Mouse (Mus musculus) lung, adult 2 months (tissue): ENCODE data around the gene Acot1. TPM values are rescaled to one million over a fixed set of nuclear protein-coding genes. Genes with fewer than 3 reads are reported as not detected.

Experiments used
- DNase-seq: peaks from one replicate; pipeline ENCODE4 v3.0.0; 2022
- H3K4me1 ChIP-seq: fragments of 200-500 bp; 2 replicates; pipeline ENCODE4 v1.6.1; 2011; ENCODE audit warnings: low read length; ENCODE audit not compliant: control insufficient read depth, insufficient read depth
- H3K4me3 ChIP-seq: fragments of 200-500 bp; replicated peaks from 2 replicates; pipeline ENCODE3; 2011; ENCODE audit warnings: low read depth, mild to moderate bottlenecking, control low read depth, low read length; ENCODE audit errors: extremely low read depth
- CTCF ChIP-seq: fragments of 200-500 bp; IDR thresholded peaks from 2 replicates; pipeline ENCODE4 v1.5.1; 2011; ENCODE audit warnings: mild to moderate bottlenecking, low read length, control low read depth; ENCODE audit not compliant: insufficient read depth
- POLR2A ChIP-seq: fragments of 200-500 bp; IDR thresholded peaks from 2 replicates; pipeline ENCODE4 v1.6.1; 2011; ENCODE audit warnings: low read depth, mild to moderate bottlenecking, control low read depth, low read length, borderline replicate concordance; ENCODE audit errors: extremely low read depth
- WGBS: fragments of 180-500 bp; shearing (Covaris S2); methylation state at CpG from one replicate; pipeline ENCODE4 v1.1.7; 2018; 5-methylcytosine and 5-hydroxymethylcytosine counted together
- polyA plus RNA-seq: library from polyadenylated mRNA; depleted of rRNA; stranded (reverse); fragments of >200 nt; gene quantifications from 2 replicates; pipeline ENCODE4 v1.2.3, GENCODE M21; 2012; rRNA removed

The Acot1 gene
- polyA plus RNA-seq, 1 experiment, result 28.8 TPM

- no peaks in the 10 kb centered on the region for H3K4me1 ChIP-seq
- peak; percentile 5 for DNase-seq
- TF ChIP-seq CTCF (0 out of 2 replicates have a peak, but pooled peaks have one; percentile 7), POLR2A (no peak)
These were observed 51.7 kb downstream of the Acot1 start for GRCm38 (mm10) chr12:84060946-84061345.

GRCm38 (mm10) chr12:84062336-84062735, 53.0 kb downstream of the Acot1 start:
- WGBS, result 91% methylated on average over 20 of the region's 20 CpGs
- TF ChIP-seq POLR2A, result no peak
- no peak for TF ChIP-seq CTCF
- Histone ChIP-seq H3K4me3 (no peak overlapping the region), H3K4me1 (no peaks in the 10 kb centered on the region)
- DNase-seq, result no peak

More at GRCm38 (mm10) chr12:84060946-84061345, 51.7 kb downstream of the Acot1 start:
- H3K4me3 ChIP-seq, result no peak overlapping the region
- 18% methylated on average over 2 of the region's 2 CpGs for WGBS

GRCm38 (mm10) chr12:84063228-84063627, 53.9 kb downstream of the Acot1 start:
- TF ChIP-seq CTCF (peak; percentile 26; the same call in 1 of the 2 replicates), POLR2A (no peak)
- no peaks in the 10 kb centered on the region for H3K4me1 ChIP-seq
- DNase-seq, result no peak

GRCm38 (mm10) chr12:84063833-84064232, 54.5 kb downstream of the Acot1 start:
- no peak overlapping the region for H3K4me3 ChIP-seq
- TF ChIP-seq POLR2A, result no peak
- no peak for TF ChIP-seq CTCF
- H3K4me1 ChIP-seq, result no peaks in the 10 kb centered on the region
- 70% methylated on average over 2 of the region's 2 CpGs for WGBS
- no peak for DNase-seq

More at GRCm38 (mm10) chr12:84063228-84063627, 53.9 kb downstream of the Acot1 start:
- 71% methylated on average over 5 of the region's 5 CpGs for WGBS
- no peak overlapping the region for H3K4me3 ChIP-seq

GRCm38 (mm10) chr12:84064621-84065020, 55.3 kb downstream of the Acot1 start:
- H3K4me3 ChIP-seq, result no peak overlapping the region
- no peaks in the 10 kb centered on the region for H3K4me1 ChIP-seq
- TF ChIP-seq POLR2A, result no peak
- TF ChIP-seq CTCF, result no peak
- 74% methylated on average over 8 of the region's 8 CpGs for WGBS
- DNase-seq, result no peak

GRCm38 (mm10) chr12:84067752-84068151, 58.5 kb downstream of the Acot1 start:
- Histone ChIP-seq H3K4me3 (no peak overlapping the region), H3K4me1 (no peaks in the 10 kb centered on the region)
- 76% methylated on average over 4 of the region's 4 CpGs for WGBS
- no peak for DNase-seq
- TF ChIP-seq CTCF, result no peak
- TF ChIP-seq POLR2A, result no peak

Other genes with a start within 250 kb of the Acot1 start
- gene Papln, start 245.9 kb upstream of the Acot1 start, polyA plus RNA-seq, result 1.8 and 2.0 TPM in 2 replicates
- 155 and 165 TPM in 2 replicates for gene Numb, start 87.6 kb upstream of the Acot1 start, polyA plus RNA-seq
- 19.1 and 29.8 TPM in 2 replicates for gene Riox1, start 58.9 kb upstream of the Acot1 start, polyA plus RNA-seq
- 0.05 TPM in 1 of 2 replicates, not detected in the other for gene Heatr4, start 24.6 kb upstream of the Acot1 start, polyA plus RNA-seq
- 18.4 and 20.3 TPM in 2 replicates for gene Acot2, start 21.6 kb upstream of the Acot1 start, polyA plus RNA-seq
- gene Acot4, start 28.9 kb downstream of the Acot1 start, polyA plus RNA-seq, result 0.40 TPM in 2 replicates
- gene Gm49366, start 29.4 kb downstream of the Acot1 start, polyA plus RNA-seq, result not detected in 2 replicates
- not detected in 2 replicates for gene Acot3, start 42.7 kb downstream of the Acot1 start, polyA plus RNA-seq
- not detected in 2 replicates for gene Acot5, start 59.8 kb downstream of the Acot1 start, polyA plus RNA-seq
- 1.9 TPM in 2 replicates for gene Acot6, start 91.2 kb downstream of the Acot1 start, polyA plus RNA-seq
- gene Dnal1, start 104.9 kb downstream of the Acot1 start, polyA plus RNA-seq, result 4.6 and 9.2 TPM in 2 replicates
- gene Pnma1, start 139.0 kb downstream of the Acot1 start, polyA plus RNA-seq, result 0.84 and 1.3 TPM in 2 replicates
- 26.5 and 29.5 TPM in 2 replicates for gene Elmsan1, start 209.4 kb downstream of the Acot1 start, polyA plus RNA-seq